Mouse (Mus musculus): ENCODE results near the gene Tnfsf15. TPM values are rescaled to one million over a fixed set of nuclear protein-coding genes. Genes with fewer than 3 reads are reported as not detected.

Tnfsf15 gene
- total RNA-seq, 2 experiments from 2014 or later: 0.13 TPM; not detected in 1

DNA sequence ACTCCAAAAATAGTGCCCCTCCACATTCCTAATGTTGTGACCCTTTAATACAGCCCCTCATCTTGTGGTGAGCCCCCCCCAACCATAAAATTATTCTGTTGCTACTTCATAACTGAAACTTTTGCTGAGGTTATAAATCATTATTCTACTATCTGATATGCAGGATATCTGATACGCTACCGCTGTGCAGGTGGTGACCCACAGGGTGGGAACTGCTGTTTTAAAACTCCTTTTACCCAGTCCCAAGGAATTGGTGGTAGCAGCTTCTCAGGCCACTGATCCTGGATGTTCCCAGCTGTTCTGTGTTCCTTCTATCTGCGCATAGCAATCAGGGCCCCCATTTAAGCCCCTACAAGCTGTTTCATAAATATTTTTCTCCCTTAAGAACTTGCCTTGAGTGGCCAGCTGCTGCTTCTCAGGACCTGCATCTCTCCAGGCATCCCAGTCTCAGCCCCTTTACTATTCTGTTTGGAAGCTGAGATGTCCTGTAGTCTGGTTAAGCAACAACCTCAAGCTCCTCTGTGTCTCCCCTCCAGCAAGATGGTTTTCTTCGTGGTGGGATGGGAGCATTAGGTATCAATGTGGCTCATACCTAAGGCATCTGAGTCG is 2.0 kb downstream of the Tnfsf15 start:
- ATAC-seq (ENCODE audit: poor library complexity, severe bottlenecking): no peak

DNA sequence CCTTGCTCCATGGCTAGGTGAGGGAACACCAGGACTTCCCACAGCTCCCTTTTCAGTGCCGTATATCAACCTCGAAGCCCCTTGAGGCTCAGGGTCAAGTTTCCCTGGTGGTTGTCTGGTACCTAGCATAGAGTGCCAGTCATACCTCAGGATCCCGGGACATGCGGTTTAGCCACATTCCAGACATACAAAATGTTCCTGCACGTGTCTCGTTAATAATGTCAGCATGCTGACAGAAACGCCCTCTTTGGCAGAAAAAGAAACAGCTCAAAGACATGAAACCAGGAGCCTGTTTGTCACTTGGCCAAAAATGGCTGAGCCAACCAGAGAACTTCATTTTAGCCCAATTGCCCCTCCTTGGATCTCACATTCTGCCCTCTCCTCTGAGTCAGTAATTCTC is 2.8 kb downstream of the Tnfsf15 start:
- ATAC-seq (ENCODE audit: poor library complexity, severe bottlenecking): no peak

DNA sequence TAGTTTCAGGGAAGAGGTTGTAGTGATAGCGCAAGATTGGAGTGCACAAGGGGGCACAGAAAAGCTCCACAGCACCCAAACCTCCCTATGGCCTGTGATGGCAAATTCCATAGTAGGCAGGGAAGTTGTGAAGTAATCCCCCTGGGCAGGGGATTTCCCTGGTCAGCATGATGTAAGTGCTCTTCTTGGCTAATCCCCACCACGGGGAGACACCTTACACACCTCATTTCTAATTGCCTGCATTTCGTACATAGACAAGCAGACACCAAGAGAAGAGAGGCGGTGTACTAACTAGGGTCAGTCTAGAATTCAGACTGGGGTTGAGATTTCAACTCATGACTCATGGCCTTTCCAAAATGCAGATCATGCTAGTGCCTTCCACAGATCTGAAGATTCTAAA is 4.2 kb downstream of the Tnfsf15 start:
- ATAC-seq (ENCODE audit: poor library complexity, severe bottlenecking): no peak

GRCm38 (mm10) chr4:63740001-63740400 is 4.9 kb downstream of the Tnfsf15 start:
- ATAC-seq (ENCODE audit: poor library complexity, severe bottlenecking): no peak

- peak; percentile 75 for ATAC-seq (ENCODE audit: poor library complexity, severe bottlenecking)
Measured at GRCm38 (mm10) chr4:63739524-63739923, 5.4 kb downstream of the Tnfsf15 start.

- ATAC-seq (ENCODE audit: poor library complexity, severe bottlenecking): no peak
Measured at GRCm38 (mm10) chr4:63738364-63738997, 6.4 kb downstream of the Tnfsf15 start.

- no peak for ATAC-seq (ENCODE audit: poor library complexity, severe bottlenecking)
Measured at GRCm38 (mm10) chr4:63731299-63731698, 13.6 kb downstream of the Tnfsf15 start.

- ATAC-seq (ENCODE audit: poor library complexity, severe bottlenecking): no peak
Measured at GRCm38 (mm10) chr4:63726727-63727126, 18.2 kb downstream of the Tnfsf15 start.

- ATAC-seq (ENCODE audit: poor library complexity, severe bottlenecking): no peak
Measured at GRCm38 (mm10) chr4:63725981-63726380, 18.9 kb downstream of the Tnfsf15 start.

DNA sequence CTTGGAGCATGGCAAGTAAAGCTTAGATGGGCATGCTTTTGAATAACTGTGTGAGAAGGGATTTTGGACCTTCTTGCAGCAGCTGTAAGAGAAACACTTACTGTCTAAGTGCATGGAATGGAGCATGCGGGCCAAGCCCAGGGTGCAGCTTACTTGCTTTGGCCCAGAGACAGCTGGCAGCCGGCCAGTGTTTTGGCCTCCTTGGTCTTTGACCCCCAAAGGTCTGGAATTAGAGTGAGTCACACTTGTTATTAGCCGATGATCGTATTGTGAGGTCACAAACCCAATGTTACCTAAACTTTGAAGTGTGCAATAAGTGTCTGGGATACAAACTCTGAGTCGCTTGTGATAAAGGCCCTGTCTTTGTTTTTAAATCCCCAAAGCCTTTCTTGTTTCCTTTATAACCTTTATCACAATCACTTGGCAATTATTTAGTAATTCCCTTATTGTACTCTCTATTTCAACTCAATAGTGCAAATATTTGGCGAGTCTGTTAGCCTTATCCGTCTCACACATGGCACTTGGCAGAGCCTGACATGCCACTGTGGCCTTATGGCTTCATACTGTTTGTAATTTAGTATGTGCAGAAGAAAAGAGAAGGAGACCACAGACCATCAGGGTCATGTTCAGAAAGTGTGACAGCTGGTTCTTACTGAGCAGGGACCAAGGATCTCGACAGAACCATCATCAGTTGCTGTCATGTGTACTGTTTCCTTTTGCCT is 26.8 kb downstream of the Tnfsf15 start:
- ATAC-seq (ENCODE audit: poor library complexity, severe bottlenecking): no peak

- peak; percentile 67 for ATAC-seq (ENCODE audit: poor library complexity, severe bottlenecking)
Measured at GRCm38 (mm10) chr4:63711886-63712285, 33.0 kb downstream of the Tnfsf15 start.

GRCm38 (mm10) chr4:63710431-63711220 is 34.3 kb downstream of the Tnfsf15 start:
- peak; percentile 47; the same call in 1 of the 2 replicates for ATAC-seq (ENCODE audit: poor library complexity, severe bottlenecking)

GRCm38 (mm10) chr4:63706279-63706971 is 38.5 kb downstream of the Tnfsf15 start:
- ATAC-seq (ENCODE audit: poor library complexity, severe bottlenecking): no peak

- ATAC-seq (ENCODE audit: poor library complexity, severe bottlenecking): peak; percentile 40; the same call in 1 of the 2 replicates
Measured at GRCm38 (mm10) chr4:63704232-63704631, 40.7 kb downstream of the Tnfsf15 start.

DNA sequence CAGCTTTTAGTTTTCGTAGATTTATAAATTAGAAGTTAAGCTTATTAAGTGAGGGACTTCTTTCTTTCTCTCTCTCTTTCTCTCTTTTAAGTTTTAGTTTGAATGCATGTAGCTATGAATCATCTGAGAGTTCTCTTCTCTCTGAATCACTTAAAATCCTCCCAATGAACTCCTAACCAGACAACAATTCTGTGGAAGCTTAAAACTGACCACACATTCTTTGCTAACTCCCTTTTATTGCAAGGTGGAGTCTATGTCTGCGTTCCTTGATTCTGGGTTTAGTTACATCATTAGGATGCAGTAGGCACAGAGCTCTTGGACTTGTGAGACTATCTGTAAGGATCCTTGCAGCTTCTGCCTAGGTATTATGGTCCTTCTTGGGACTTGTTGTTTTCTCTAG is 41.2 kb downstream of the Tnfsf15 start:
- ATAC-seq (ENCODE audit: poor library complexity, severe bottlenecking): no peak

GRCm38 (mm10) chr4:63702006-63702704 is 42.8 kb downstream of the Tnfsf15 start:
- no peak for ATAC-seq (ENCODE audit: poor library complexity, severe bottlenecking)

DNA sequence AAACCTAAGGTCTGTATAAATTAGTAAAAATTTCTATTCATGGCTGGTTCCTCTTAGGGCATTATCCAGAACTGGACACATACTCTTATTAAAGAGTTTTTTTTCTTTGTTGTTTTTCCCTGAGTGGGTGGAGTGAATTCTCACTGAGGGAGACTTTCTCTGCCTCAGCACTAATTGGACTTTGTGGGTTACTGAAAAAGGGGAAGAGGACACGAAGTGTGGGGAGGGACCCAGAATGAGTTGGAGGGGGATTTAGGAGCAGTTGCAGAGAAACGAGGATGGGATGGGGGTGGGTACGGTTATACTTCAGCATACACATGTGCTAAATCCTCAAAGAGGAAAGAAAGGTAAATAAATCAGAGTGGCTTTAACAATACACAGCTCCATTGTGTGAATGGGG is 45.2 kb downstream of the Tnfsf15 start:
- no peak for ATAC-seq (ENCODE audit: poor library complexity, severe bottlenecking)

GRCm38 (mm10) chr4:63696921-63697320 is 48.0 kb downstream of the Tnfsf15 start:
- ATAC-seq (ENCODE audit: poor library complexity, severe bottlenecking): no peak

- ATAC-seq (ENCODE audit: poor library complexity, severe bottlenecking): no peak
Measured at GRCm38 (mm10) chr4:63692351-63692750, 52.6 kb downstream of the Tnfsf15 start.

DNA sequence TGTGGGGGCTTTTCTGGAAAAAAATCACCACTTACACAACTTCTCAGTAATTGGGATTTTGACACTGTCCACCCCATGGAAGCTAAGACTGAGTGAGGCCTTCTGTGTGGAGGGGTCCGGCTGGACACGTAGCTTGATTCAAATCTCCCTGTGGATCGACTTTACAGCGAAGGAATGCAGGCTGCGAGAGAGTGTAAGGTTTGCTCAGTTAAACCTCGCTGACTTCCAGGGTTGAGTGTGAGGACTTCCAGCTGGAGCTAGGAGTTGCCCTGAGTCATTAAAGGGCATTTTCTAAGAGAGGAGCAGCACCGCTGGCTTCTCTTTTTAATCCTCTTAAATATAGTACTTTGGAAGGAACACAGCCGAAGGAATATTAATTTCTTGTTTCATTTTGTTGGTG is 57.5 kb downstream of the Tnfsf15 start:
- no peak for ATAC-seq (ENCODE audit: poor library complexity, severe bottlenecking)
